Mouse (Mus musculus): ENCODE measurements around the gene Rex1bd. TPM values are rescaled to one million over a fixed set of nuclear protein-coding genes. Genes with fewer than 3 reads are reported as not detected.

Gene Rex1bd
- polyA plus RNA-seq, 1 experiment from 2014 or later = 170 TPM

DNA sequence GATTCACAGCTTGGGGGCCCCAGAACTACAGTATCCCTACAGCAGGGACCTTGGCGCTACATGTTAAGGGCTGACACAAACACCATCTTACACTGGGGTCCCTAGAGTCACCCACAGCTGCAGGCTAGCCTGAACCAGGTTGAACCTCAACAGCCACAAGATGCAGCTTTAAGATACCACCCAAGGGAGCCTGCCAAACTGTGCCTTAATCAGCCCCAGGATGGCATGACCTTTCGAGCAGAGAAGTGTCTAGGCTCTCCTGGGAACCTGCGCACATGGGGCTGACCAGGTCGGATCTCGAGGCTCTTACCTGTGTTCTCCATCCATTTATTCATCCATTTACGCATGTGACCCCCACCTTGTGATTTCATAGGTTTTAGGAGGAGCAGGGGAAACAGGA lies 48.7 kb downstream of the Rex1bd start:
- DNase-seq (ENCODE audit: low spot score) = no peak

DNA sequence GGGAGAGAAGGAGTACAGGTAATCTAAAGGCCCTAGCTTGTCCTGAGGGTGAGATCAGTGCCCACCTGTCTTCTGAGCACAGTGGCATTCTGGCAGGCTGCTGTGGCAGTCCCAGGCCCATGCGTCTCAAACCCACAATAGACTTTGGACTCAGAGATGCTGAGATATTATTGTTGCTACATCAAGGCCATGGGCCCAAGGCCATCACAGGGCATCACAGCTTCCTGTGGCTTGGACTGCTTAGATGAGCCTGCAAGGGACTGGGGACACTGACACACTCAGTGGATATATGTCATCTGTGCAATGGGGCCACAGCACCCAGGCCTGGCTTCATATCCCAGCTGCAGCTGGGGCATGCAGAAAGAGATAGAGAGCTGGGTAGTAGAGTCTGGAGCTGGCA lies 49.6 kb downstream of the Rex1bd start:
- no peak for DNase-seq (ENCODE audit: low spot score)

Other genes with a start within 250 kb of the Rex1bd start
- gene Homer3, start 223.9 kb downstream of the Rex1bd start, polyA plus RNA-seq (2015; fragmentation: Nextera tagmentation; extraction: Ambion mirVana) = 25.7 and 26.9 TPM in 2 replicates
- 53.6 and 58.1 TPM in 2 replicates for gene Ddx49, start 204.3 kb downstream of the Rex1bd start, polyA plus RNA-seq (2015; fragmentation: Nextera tagmentation; extraction: Ambion mirVana)
- 314 and 316 TPM in 2 replicates for gene Cope, start 204.2 kb downstream of the Rex1bd start, polyA plus RNA-seq (2015; fragmentation: Nextera tagmentation; extraction: Ambion mirVana)
- gene Cers1, start 191.0 kb downstream of the Rex1bd start, polyA plus RNA-seq (2015; fragmentation: Nextera tagmentation; extraction: Ambion mirVana) = 0.19 and 0.40 TPM in 2 replicates
- gene Gdf1, start 176.9 kb downstream of the Rex1bd start, polyA plus RNA-seq (2015; fragmentation: Nextera tagmentation; extraction: Ambion mirVana) = 0.13 TPM in 1 of 2 replicates, not detected in the other
- gene Upf1, start 153.5 kb downstream of the Rex1bd start, polyA plus RNA-seq (2015; fragmentation: Nextera tagmentation; extraction: Ambion mirVana) = 16.4 and 22.6 TPM in 2 replicates
- 1.6 and 2.2 TPM in 2 replicates for gene Comp, start 133.2 kb downstream of the Rex1bd start, polyA plus RNA-seq (2015; fragmentation: Nextera tagmentation; extraction: Ambion mirVana)
- 7.4 and 8.0 TPM in 2 replicates for gene Crtc1, start 67.2 kb downstream of the Rex1bd start, polyA plus RNA-seq (2015; fragmentation: Nextera tagmentation; extraction: Ambion mirVana)
- 8.0 and 8.4 TPM in 2 replicates for gene Klhl26, start 29.8 kb downstream of the Rex1bd start, polyA plus RNA-seq (2015; fragmentation: Nextera tagmentation; extraction: Ambion mirVana)
- gene Tmem59l, start 19.4 kb downstream of the Rex1bd start, polyA plus RNA-seq (2015; fragmentation: Nextera tagmentation; extraction: Ambion mirVana) = 0.09 and 0.10 TPM in 2 replicates
- gene Crlf1, start 13.6 kb downstream of the Rex1bd start, polyA plus RNA-seq (2015; fragmentation: Nextera tagmentation; extraction: Ambion mirVana) = 0.10 and 0.27 TPM in 2 replicates
- gene Uba52, start 4.0 kb upstream of the Rex1bd start, polyA plus RNA-seq (2015; fragmentation: Nextera tagmentation; extraction: Ambion mirVana) = 1,327 and 1,441 TPM in 2 replicates
- gene Fkbp8, start 21.0 kb upstream of the Rex1bd start, polyA plus RNA-seq (2015; fragmentation: Nextera tagmentation; extraction: Ambion mirVana) = 309 and 319 TPM in 2 replicates
- gene Kxd1, start 21.2 kb upstream of the Rex1bd start, polyA plus RNA-seq (2015; fragmentation: Nextera tagmentation; extraction: Ambion mirVana) = 66.8 and 68.6 TPM in 2 replicates
- 13.5 and 14.2 TPM in 2 replicates for gene Ell, start 32.7 kb upstream of the Rex1bd start, polyA plus RNA-seq (2015; fragmentation: Nextera tagmentation; extraction: Ambion mirVana)
- gene Isyna1, start 87.6 kb upstream of the Rex1bd start, polyA plus RNA-seq (2015; fragmentation: Nextera tagmentation; extraction: Ambion mirVana) = 78.9 and 88.4 TPM in 2 replicates
- 135 and 142 TPM in 2 replicates for gene Ssbp4, start 102.1 kb upstream of the Rex1bd start, polyA plus RNA-seq (2015; fragmentation: Nextera tagmentation; extraction: Ambion mirVana)
- 4.7 and 5.8 TPM in 2 replicates for gene Lrrc25, start 109.4 kb upstream of the Rex1bd start, polyA plus RNA-seq (2015; fragmentation: Nextera tagmentation; extraction: Ambion mirVana)
- 1.2 and 1.4 TPM in 2 replicates for gene Gdf15, start 125.7 kb upstream of the Rex1bd start, polyA plus RNA-seq (2015; fragmentation: Nextera tagmentation; extraction: Ambion mirVana)
- 33.2 and 43.0 TPM in 2 replicates for gene Pgpep1, start 153.6 kb upstream of the Rex1bd start, polyA plus RNA-seq (2015; fragmentation: Nextera tagmentation; extraction: Ambion mirVana)
- 333 and 377 TPM in 2 replicates for gene Lsm4, start 166.5 kb upstream of the Rex1bd start, polyA plus RNA-seq (2015; fragmentation: Nextera tagmentation; extraction: Ambion mirVana)
- gene Jund, start 192.2 kb upstream of the Rex1bd start, polyA plus RNA-seq (2015; fragmentation: Nextera tagmentation; extraction: Ambion mirVana) = 85.7 and 111 TPM in 2 replicates
- 0.04 and 0.06 TPM in 2 replicates for gene Iqcn, start 196.7 kb upstream of the Rex1bd start, polyA plus RNA-seq (2015; fragmentation: Nextera tagmentation; extraction: Ambion mirVana)
- gene Gm3336, start 211.8 kb upstream of the Rex1bd start, polyA plus RNA-seq (2015; fragmentation: Nextera tagmentation; extraction: Ambion mirVana) = 0.29 and 0.32 TPM in 2 replicates
- 0.28 and 0.35 TPM in 2 replicates for gene Pde4c, start 217.0 kb upstream of the Rex1bd start, polyA plus RNA-seq (2015; fragmentation: Nextera tagmentation; extraction: Ambion mirVana)
- 7.0 and 8.0 TPM in 2 replicates for gene Rab3a, start 247.9 kb upstream of the Rex1bd start, polyA plus RNA-seq (2015; fragmentation: Nextera tagmentation; extraction: Ambion mirVana)

Measured in thymus, postnatal 0 days (tissue).